Mouse (Mus musculus) CH12.LX (cell line): ENCODE measurements around the gene Ano1.
A peak's percentile ranks its signal among the peaks of the same experiment; 100 is the strongest.

Source experiments
- CHD2 ChIP-seq: IDR thresholded peaks from 2 replicates; pipeline ENCODE4 v1.6.1; 2011; ENCODE audit warnings: low read length, improper control_type of control experiment
- CTCF ChIP-seq, 2 experiments: IDR thresholded peaks in 1 of 2; conservative IDR thresholded peaks in 1 of 2; 2 replicates each; pipeline ENCODE4 v1.5.1; 2011 to 2012; ENCODE audit warnings: low read depth in 2 of 2, low read length in 2 of 2, improper control_type of control experiment in 1 of 2, inconsistent platforms in 1 of 2, mild to moderate bottlenecking in 1 of 2, moderate library complexity in 1 of 2
- GABPA ChIP-seq: IDR thresholded peaks from 2 replicates; pipeline ENCODE4 v1.6.1; 2012; ENCODE audit warnings: low read depth, low read length, improper control_type of control experiment, inconsistent platforms; ENCODE audit not compliant: insufficient replicate concordance
- HCFC1 ChIP-seq: IDR thresholded peaks from 2 replicates; pipeline ENCODE4 v1.6.1; 2012; ENCODE audit warnings: low read depth, mild to moderate bottlenecking, inconsistent platforms, low read length, improper control_type of control experiment
- POLR2A ChIP-seq: IDR thresholded peaks from 2 replicates; pipeline ENCODE4 v1.6.1; 2011; ENCODE audit warnings: low read depth, mild to moderate bottlenecking, improper control_type of control experiment, low read length
- RAD21 ChIP-seq: IDR thresholded peaks from 2 replicates; pipeline ENCODE4 v1.6.1; 2011; ENCODE audit warnings: low read depth, mild to moderate bottlenecking, low read length, improper control_type of control experiment, moderate library complexity
- UBTF ChIP-seq: IDR thresholded peaks from 2 replicates; pipeline ENCODE4 v1.6.1; 2012; ENCODE audit warnings: low read depth, mild to moderate bottlenecking, inconsistent platforms, low read length, improper control_type of control experiment, moderate library complexity
- USF1 ChIP-seq: IDR thresholded peaks from 2 replicates; pipeline ENCODE4 v1.6.1; 2014; ENCODE audit warnings: low read depth, mild to moderate bottlenecking, inconsistent platforms, low read length, improper control_type of control experiment
- ZC3H11A ChIP-seq: IDR thresholded peaks from 2 replicates; pipeline ENCODE4 v1.6.1; 2012; ENCODE audit warnings: low read depth, mild to moderate bottlenecking, inconsistent platforms, low read length, improper control_type of control experiment

DNA sequence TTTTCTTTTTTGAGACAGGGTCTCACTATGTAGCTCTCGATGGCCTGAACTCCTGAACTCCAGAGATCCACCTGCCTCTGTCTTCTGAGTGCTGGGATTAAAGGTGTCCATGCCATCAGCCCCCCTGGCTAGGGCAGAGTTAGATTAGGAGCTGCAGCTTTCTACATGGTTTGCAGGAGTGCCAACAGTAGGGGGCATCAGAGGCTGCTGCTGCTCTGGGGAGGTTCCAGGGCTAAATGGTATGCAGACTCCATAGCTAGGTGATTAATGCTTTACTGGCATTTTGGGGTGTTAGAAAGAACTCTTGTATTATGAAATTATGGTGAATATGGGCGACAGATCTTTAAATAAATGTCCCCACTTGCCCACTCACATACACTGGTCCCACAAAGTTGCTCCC, 164.5 kb downstream of the Ano1 start:
- peak in 1 of 2 experiments; percentile 63; a peak in 2 of 4 replicates for TF ChIP-seq CTCF (conservative IDR thresholded peaks at IDR 0.05 in 1 of 2, IDR thresholded peaks at IDR 0.05 in 1 of 2; ENCODE audit: low read depth in 2 of 2, low read length in 2 of 2)
- TF ChIP-seq RAD21 = peak; percentile 43
- TF ChIP-seq POLR2A = no peak
- no peak for TF ChIP-seq UBTF
- no peak for TF ChIP-seq USF1
- no peak for TF ChIP-seq HCFC1
- TF ChIP-seq ZC3H11A = no peak
- TF ChIP-seq GABPA = no peak
- TF ChIP-seq CHD2 = no peak
